Mouse (Mus musculus) G1E (cell line): ENCODE data around the gene Cyp4a10. TPM values are rescaled to one million over a fixed set of nuclear protein-coding genes. Genes with fewer than 3 reads are reported as not detected.
"Not testable (repeated sequence)": the region's sequence is repeated elsewhere in the genome, so short reads cannot be mapped to it uniquely, and the experiment has no call there.

Experiments
- ATAC-seq: 2 replicates; pipeline ENCODE4 v1.8.0; 2016; ENCODE audit warnings: mild to moderate bottlenecking; ENCODE audit not compliant: insufficient number of reproducible peaks, poor library complexity, low FRiP score, severe bottlenecking; ENCODE audit errors: extremely low read depth
- DNase-seq: peaks from one replicate; pipeline ENCODE4 v3.0.0; 2012; ENCODE audit warnings: low spot score
- H3K27me3 ChIP-seq: 2 replicates; pipeline ENCODE4 v1.6.1; 2012; ENCODE audit warnings: mild to moderate bottlenecking, low read length, inconsistent platforms; ENCODE audit not compliant: insufficient read depth
- H3K36me3 ChIP-seq: replicated peaks from 2 replicates; pipeline ENCODE3; 2012; ENCODE audit warnings: mild to moderate bottlenecking, inconsistent platforms
- H3K4me1 ChIP-seq: 2 replicates; pipeline ENCODE4 v1.6.1; 2012; ENCODE audit warnings: low read depth, low read length, inconsistent platforms, mixed read lengths; ENCODE audit not compliant: insufficient read depth
- H3K4me3 ChIP-seq: 2 replicates; pipeline ENCODE4 v1.5.1; 2012; ENCODE audit warnings: low read depth, mild to moderate bottlenecking, inconsistent platforms, low read length, moderate library complexity, mixed read lengths
- H3K9me3 ChIP-seq: replicated peaks from 2 replicates; pipeline ENCODE4 v1.6.1; 2012; ENCODE audit warnings: inconsistent platforms
- CTCF ChIP-seq: IDR thresholded peaks from 2 replicates; pipeline ENCODE4 v1.5.1; 2012; ENCODE audit warnings: low read depth, low read length, inconsistent platforms, mixed read lengths
- GATA1 ChIP-seq: IDR thresholded peaks from 2 replicates; pipeline ENCODE4 v1.6.1; 2012; ENCODE audit warnings: borderline replicate concordance, low read length, inconsistent platforms, mixed read lengths
- GATA2 ChIP-seq: IDR thresholded peaks from 2 replicates; pipeline ENCODE4 v1.6.1; 2012; ENCODE audit warnings: low read depth, low read length, inconsistent platforms, borderline replicate concordance
- POLR2AphosphoS5 ChIP-seq: IDR thresholded peaks from 2 replicates; pipeline ENCODE4 v1.6.1; 2012; ENCODE audit warnings: low read depth, low read length, inconsistent platforms; ENCODE audit not compliant: insufficient replicate concordance
- TAL1 ChIP-seq: conservative IDR thresholded peaks from 2 replicates; pipeline ENCODE4 v1.6.1; 2012; ENCODE audit warnings: low read depth, low read length, inconsistent platforms, mixed read lengths
- polyA plus RNA-seq: library from polyadenylated mRNA; stranded (reverse); fragments of >175 nt; gene quantifications from 2 replicates; pipeline ENCODE4 v1.2.3, GENCODE M21; 2012
- total RNA-seq, 2 experiments: library from RNA; stranded (forward) in 1 of 2; stranded (reverse) in 1 of 2; fragments of 200-1000 nt in 1 of 2; fragments of >200 nt in 1 of 2; fragmentation: Nextera tagmentation in 1 of 2; gene quantifications; 2 replicates each; pipeline ENCODE4 v1.2.3; 2014 to 2017

Gene Cyp4a10
- total and polyA plus RNA-seq, 3 experiments: 0.16 TPM; not detected in 2

DNA sequence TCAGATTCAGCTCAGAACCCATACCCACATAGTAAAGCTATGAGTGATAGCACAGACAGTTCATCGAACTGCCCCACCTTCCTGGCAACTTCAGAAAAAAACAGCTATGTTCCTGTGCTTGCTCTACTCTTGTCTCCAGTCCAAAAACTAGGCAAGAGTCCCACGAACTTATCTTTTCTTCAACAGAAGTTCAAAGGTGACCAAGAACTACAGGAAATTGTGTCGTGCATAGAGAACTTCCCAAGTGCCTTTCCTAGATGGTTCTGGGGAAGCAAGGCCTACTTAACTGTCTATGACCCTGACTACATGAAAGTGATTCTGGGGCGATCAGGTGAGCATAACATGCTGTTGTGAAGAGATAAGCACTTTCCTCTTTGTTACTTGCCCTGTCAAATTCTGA is 1.4 kb downstream of the Cyp4a10 start:
- Histone ChIP-seq H3K4me1 (no peaks in the 10 kb centered on the region), H3K4me3 (no peak overlapping the region), H3K9me3 (no peaks in the 10 kb centered on the region), H3K36me3 (no peaks in the 10 kb centered on the region), H3K27me3 (no peaks in the 10 kb centered on the region)
- DNase-seq (no peak), ATAC-seq (no peak)
- no peak for TF ChIP-seq CTCF
- no peak for TF ChIP-seq GATA1
- TF ChIP-seq GATA2: no peak
- TF ChIP-seq TAL1: no peak
- no peak for TF ChIP-seq POLR2AphosphoS5

DNA sequence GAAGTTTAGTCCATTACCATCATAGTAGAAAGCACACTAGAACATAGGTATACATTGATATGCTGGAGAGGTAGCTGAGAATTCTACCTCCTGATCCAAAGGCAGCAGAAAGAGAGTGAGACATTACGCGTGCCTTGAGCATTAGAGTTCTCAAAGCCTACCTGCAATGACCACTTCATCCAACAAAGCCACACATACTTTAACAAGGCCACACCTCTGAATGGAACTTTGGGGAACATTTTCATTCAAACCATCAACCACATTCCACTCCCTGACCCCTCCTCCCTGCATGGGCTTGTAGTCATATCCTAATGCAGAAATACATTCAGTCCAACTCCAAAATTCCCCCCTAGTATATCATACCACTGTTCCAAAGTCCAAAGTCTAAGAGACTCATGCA is 3.7 kb downstream of the Cyp4a10 start:
- ATAC-seq (no peak), DNase-seq (no peak)
- no peak overlapping the region for H3K4me3 ChIP-seq
- TF ChIP-seq CTCF (no peak), TAL1 (no peak), GATA1 (no peak), POLR2AphosphoS5 (no peak), GATA2 (no peak)
- H3K4me1 ChIP-seq: no peaks in the 10 kb centered on the region
- no peaks in the 10 kb centered on the region for H3K27me3 ChIP-seq
- no peaks in the 10 kb centered on the region for H3K9me3 ChIP-seq
- H3K36me3 ChIP-seq: no peaks in the 10 kb centered on the region

DNA sequence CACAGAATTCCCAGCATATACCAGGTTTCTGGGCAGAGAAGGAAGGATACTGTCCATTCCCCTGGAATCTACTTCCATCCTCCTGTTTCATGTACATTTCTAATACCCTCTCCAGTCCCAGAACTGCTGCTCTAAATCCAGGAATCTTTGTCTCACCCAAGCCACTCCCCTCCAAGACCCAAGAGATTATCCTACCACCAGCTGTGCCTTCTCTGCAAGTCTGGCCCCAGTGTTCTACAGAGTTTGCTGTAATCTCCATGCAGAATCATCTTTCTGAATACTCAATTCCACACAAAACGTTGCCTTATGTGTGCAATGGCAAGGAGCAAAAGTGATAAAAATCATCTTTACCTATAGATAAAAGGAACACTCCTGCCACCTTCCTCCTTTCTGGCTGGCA is 27.0 kb downstream of the Cyp4a10 start:
- ATAC-seq (no peak), DNase-seq (no peak)
- no peaks in the 10 kb centered on the region for H3K4me1 ChIP-seq
- H3K36me3 ChIP-seq: no peaks in the 10 kb centered on the region
- H3K4me3 ChIP-seq: no peak overlapping the region
- H3K9me3 ChIP-seq: no peaks in the 10 kb centered on the region
- no peak for TF ChIP-seq CTCF
- H3K27me3 ChIP-seq: no peaks in the 10 kb centered on the region

GRCm38 (mm10) chr4:115546141-115546828 is 28.2 kb downstream of the Cyp4a10 start:
- Histone ChIP-seq H3K36me3 (no peaks in the 10 kb centered on the region), H3K27me3 (no peaks in the 10 kb centered on the region), H3K4me1 (no peaks in the 10 kb centered on the region), H3K4me3 (no peak overlapping the region), H3K9me3 (no peaks in the 10 kb centered on the region)
- TF ChIP-seq TAL1: no peak
- TF ChIP-seq POLR2AphosphoS5: no peak
- TF ChIP-seq GATA1: no peak
- TF ChIP-seq GATA2: no peak
- no peak for DNase-seq
- no peak for ATAC-seq

DNA sequence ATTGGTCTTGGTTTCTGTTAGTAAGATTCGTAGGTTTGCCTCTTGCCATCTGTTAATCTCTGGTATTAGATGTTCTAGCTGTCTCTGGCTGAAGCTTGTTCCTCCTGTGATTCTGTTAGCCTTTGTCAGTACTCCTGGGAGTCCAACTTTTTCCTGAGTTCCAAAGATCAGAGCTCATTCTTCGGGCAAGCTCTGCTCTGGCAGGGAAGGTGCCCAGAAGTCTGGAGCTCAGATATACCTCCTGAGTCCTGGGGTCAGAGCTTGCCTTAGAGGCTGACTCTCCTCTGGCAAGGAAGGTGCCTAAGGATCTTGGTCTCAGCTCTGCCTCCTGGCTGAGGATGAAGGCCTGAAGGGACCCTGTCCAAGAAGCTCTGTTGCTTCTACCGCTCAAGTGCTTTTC is 34.7 kb downstream of the Cyp4a10 start:
- no peak for TF ChIP-seq TAL1
- TF ChIP-seq GATA1: no peak
- no peak for TF ChIP-seq POLR2AphosphoS5
- no peak for TF ChIP-seq GATA2
- TF ChIP-seq CTCF: no peak
- no peaks in the 10 kb centered on the region for H3K27me3 ChIP-seq
- DNase-seq: no peak
- ATAC-seq: no peak
- H3K36me3 ChIP-seq: no peaks in the 10 kb centered on the region
- H3K4me3 ChIP-seq: no peak overlapping the region
- no peaks in the 10 kb centered on the region for H3K9me3 ChIP-seq
- no peaks in the 10 kb centered on the region for H3K4me1 ChIP-seq

DNA sequence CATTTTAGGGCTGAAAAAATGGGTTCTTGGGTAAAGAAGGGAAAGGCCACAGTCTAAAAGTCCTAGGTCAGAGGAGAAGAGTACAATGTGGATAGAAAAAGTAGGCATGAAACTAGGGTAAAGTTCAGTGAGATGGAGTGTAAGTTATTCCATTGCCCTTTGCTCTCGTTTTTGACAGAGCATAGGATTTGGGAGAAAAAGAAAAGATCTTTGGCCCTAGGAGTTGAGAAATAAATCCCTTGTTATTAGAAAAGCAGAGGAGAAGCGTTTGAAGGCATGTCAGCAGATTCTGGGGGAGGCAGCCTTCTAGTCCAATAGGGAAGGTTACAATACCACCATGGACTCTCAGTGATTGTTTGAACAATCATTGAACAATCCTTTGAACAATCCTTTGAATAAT is 37.4 kb downstream of the Cyp4a10 start:
- Histone ChIP-seq H3K36me3 (no peaks in the 10 kb centered on the region), H3K4me3 (no peak overlapping the region), H3K27me3 (no peaks in the 10 kb centered on the region), H3K4me1 (no peaks in the 10 kb centered on the region), H3K9me3 (no peaks in the 10 kb centered on the region)
- ATAC-seq (no peak), DNase-seq (no peak)
- TF ChIP-seq POLR2AphosphoS5 (no peak), GATA2 (no peak), TAL1 (no peak), GATA1 (no peak), CTCF (no peak)

- Histone ChIP-seq H3K9me3 (no peaks in the 10 kb centered on the region), H3K4me1 (no peaks in the 10 kb centered on the region), H3K36me3 (no peaks in the 10 kb centered on the region), H3K27me3 (no peaks in the 10 kb centered on the region), H3K4me3 (no peak overlapping the region)
- ATAC-seq: no peak
- no peak for DNase-seq
- TF ChIP-seq GATA2: no peak
- no peak for TF ChIP-seq TAL1
- TF ChIP-seq GATA1: no peak
- TF ChIP-seq POLR2AphosphoS5: no peak
- TF ChIP-seq CTCF: no peak
Observed at GRCm38 (mm10) chr4:115557861-115558561, 39.9 kb downstream of the Cyp4a10 start.

DNA sequence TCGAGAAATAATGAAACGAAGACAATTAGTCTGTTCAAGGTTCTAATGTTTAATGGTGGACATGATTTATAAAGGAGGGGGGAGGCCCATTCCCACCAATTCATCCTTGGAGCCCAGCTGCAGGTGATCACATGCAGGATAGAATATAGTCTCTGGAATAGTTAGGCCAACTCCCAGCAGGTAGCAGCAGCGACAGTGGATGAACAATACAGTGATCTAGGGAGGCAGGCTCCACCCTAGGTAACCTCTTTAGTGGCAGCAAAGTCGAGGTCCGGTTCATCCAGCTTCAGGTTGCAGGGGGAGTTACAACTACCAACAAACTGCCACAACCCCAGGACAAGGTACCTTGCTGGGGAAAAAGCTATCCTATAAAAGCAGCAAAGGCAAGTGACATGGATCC is 43.2 kb downstream of the Cyp4a10 start:
- H3K36me3 ChIP-seq, H3K4me3 ChIP-seq, H3K4me1 ChIP-seq, H3K27me3 ChIP-seq, H3K9me3 ChIP-seq, DNase-seq, ATAC-seq: not testable (repeated sequence)
